Mouse (Mus musculus) cerebellum, postnatal 25 days (tissue): ENCODE measurements around the gene Tnfrsf8.

Experiments
- DNase-seq, 2 experiments: peaks; one replicate each; pipeline ENCODE4 v3.0.0; 2021; ENCODE audit warnings: mixed read lengths in 2 of 2

The Tnfrsf8 gene

DNA sequence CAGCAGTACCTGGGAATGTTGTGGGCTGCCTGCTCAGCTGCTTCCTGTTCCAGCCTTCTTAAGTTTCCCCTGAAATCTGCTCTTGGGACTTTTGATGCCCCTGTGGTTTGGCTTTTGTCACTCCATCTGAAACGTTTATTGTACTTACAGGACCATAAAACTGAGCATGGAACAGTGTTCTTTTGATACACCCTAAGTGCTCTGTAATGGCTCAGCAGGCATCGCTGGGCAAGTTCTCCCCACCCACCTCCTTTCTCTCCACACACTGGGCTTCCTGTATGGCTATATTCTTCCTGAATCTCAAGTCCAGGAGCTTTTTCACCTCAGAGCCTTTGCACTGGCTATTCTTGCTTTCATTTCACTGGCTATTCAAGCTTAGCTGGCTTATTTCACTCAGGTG lies 50.2 kb downstream of the Tnfrsf8 start:
- no peak for DNase-seq

DNA sequence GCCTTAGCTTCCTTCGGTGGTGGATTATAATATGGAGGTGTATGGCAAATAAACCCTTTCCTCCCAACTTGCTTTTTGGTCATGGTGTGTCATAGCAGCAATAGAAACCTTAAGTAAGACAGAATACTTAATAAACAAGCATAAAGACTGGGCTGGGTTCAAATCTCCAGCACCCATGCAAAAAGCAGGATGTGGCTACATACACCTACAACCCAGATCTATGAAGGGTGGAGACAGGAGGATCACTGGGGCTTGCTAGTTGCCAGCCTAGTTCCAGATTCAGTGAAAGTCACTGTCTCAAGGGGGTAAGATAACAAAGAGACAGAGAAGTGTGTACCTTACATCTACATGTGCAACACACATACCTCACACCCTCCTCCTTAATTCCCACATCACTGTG lies 51.4 kb downstream of the Tnfrsf8 start:
- DNase-seq = no peak

DNA sequence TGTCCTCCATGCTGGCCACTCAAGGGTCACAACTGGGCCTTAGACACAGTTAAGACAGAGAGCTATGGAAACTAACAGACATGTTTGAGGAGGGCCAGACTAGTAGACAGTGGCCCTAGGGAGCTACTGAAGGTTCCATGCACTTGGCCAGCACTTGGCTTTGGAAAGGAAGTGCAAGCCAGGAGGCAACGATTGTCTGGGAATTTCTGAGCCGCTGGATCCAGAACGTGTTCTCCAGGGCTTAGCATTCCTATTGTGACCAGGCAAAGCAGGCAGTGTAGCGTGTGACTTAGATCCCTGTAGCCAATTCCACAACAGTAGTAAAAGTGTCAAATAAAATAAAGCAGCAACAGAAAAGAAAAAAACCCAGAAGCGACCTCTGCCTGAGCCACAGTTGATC lies 54.2 kb downstream of the Tnfrsf8 start:
- no peak for DNase-seq

DNA sequence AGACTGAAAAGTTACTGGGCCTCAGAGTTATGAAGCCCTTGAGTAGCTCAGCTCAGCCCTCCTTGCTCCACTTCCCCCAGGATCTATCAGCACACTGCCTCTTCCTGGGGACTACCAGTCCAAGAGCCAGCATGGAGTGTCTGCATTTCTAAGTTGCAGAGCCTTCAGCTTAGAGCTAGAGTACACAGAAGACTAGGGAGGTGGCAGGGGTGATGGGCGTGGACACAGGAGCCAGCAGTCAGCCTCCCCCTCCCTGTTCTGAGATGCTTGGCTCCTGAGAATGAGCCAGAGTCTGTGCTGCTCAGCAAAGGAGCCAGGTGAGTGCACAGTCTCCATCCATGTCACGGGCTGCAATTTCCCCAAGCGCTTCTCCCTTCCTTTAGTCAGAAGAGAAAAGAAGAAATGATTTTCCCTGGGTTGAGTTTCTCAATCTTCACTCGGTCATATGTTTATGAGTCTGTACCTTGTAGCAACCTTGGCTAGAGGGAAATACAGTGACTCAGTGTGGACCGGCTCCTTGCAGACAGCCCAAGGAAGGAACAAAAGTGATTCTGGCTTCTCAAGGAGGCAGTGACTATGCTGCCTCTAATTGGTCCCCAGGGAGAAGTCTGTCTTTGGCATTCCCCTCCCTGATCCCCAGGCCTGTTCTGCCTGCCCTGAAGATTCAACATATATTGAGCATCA lies 57.1 kb downstream of the Tnfrsf8 start:
- DNase-seq = no peak

DNA sequence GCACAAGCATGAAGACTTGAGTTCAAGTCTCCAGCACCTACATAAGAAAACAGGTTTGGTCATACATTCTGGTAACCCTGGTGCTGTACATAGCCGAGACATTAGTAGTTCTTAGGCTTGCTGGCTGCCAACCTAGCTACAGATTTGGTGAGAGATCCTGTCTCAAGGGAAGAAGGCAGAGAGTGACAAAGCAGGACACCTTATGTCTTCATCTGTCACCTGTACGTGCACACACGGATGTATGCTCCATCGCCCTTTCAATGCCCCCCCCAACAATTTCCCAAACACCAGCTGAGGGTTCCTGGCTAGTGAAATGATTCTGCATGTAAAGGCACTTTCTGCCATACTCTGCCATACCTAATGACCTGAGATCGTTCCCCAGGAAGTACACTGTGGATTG lies 58.8 kb downstream of the Tnfrsf8 start:
- DNase-seq = no peak

DNA sequence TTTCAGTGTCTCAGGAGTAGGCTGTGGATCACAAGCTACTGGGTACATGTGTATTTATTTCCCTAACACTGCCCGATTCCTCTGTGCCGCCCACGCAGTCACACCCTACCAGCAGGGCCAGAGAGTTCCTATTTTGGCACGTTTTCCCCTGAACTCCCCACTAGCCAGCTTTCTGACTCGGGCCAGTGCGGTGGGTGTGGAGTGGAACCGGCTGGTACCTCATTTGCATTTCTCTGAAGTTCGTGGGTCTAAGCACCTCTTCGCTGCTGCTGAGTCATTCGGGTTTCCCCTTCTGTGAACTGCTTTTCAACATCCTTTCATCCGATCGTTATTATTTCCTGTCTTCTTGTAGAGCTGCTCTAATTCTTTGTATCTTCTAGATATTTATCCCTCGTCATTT lies 60.5 kb downstream of the Tnfrsf8 start:
- DNase-seq = no peak

DNA sequence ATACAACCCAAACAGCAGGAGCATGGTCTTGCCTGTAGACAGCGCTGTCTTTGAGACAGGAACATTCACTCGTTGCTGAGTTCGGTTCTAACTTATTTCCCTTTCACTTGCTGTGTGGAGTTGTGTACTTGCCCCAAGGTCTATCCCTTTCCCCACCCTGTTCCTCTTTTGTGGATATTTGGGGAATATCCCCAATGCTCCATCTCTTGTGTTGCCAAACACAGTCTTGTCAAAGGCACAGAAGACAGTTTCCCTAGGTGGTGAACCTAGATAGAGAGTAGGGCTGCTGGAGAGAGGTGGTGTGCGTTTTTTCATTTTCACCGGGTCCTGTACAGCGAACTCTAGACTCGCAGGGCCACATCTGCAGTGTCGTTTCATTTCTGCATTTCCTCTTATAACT lies 62.4 kb downstream of the Tnfrsf8 start:
- no peak for DNase-seq

DNA sequence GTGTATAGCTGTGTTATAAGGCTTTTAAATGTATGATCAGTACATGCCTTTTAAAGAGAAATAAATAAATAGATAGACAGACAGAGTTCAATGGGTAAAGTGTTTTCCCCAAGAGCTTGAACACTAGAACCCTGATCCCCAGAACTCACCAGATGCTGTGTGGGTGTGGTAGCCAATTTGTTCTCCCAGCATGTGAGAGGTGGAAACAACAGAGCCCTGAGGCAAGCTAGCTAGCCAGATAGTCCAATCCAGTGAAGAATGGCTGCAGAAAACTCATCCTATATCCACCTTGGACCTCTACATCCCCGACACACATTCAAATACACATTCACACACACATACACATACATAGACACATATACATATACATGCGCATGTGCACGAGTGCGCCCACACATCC lies 63.4 kb downstream of the Tnfrsf8 start:
- DNase-seq = no peak

DNA sequence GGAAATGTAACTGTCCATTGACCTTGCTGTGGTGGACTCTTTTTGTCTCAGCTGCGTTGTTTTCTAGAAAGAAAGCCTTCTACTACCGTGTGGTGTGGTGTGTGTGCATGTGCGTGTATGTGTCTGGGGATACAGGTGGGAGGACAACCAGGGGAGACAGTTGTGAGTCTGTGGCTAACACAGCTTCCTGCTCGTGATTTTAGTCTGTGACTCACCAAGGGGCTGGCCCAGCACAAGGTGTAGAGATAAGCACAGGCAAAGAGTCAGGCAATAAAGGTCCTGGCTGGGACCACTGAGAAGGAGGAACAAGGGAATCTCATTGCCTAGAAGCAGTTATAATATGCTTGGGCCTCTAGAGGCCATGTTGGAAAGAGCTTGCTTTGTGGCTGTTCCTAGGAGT lies 65.0 kb downstream of the Tnfrsf8 start:
- no peak for DNase-seq

DNA sequence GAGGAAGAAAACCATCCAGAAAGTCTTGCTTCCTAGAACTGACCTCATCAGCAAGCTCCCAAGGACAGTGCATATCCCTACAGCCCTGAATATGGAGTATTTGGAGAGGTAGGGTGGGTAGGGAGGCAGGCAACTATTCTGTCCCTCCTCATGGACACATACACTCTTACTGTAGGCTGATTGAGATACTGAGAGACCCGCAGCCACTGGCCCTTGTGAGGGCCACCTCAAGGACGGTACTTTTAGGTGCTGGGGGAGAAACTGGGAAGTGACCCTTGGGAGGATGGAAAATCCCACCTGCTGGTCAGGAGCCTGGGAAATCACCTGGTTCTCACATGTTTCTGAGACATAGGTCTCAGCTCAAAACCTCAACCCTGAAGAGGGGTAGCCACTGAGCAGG lies 67.4 kb downstream of the Tnfrsf8 start:
- no peak for DNase-seq

DNA sequence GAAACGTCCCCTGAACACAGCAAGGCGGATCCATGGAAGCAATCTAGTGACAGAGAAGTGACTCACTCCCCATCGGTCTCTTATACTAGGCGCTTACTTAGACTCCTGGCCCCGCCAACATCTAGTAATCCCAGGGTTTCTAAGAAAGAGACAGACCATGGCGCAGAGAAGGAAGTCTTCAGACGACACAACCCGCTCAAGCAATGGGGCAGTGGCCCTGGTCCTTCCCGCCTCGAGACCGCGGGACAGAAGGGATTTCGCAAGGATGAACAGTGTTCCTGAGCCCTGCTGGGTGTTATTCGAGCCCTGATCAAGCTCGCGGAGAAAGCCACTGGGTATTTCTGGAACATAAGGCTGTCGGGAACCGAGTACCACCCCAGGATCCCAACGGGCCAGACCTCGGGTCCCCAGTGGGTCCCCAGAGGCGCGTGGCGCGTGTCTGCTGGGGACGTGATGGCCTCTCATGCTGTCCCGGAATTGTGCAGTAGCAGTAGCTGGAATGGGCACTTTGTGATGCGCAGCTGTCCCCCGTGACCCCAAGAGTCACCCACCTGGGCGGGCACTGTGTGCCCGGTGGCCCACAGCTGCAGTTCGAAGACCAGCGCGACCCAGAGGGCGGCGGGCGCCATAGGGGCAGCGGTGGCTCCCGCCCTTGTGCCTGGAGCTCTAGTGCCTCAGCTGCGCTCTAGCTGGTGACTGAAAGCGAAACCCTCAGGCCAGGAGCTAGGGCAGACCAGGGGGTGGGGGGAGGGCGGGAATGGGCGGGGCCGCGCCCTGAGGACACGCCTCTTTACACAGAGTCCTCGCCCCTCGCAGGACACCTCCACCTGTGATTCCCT lies 68.6 kb downstream of the Tnfrsf8 start, which contains the start of gene Tnfrsf1b:
Gene Tnfrsf1b, minus strand, starts transcription at position 698 of the 839 bp plus-strand sequence.
- no peak for DNase-seq

DNA sequence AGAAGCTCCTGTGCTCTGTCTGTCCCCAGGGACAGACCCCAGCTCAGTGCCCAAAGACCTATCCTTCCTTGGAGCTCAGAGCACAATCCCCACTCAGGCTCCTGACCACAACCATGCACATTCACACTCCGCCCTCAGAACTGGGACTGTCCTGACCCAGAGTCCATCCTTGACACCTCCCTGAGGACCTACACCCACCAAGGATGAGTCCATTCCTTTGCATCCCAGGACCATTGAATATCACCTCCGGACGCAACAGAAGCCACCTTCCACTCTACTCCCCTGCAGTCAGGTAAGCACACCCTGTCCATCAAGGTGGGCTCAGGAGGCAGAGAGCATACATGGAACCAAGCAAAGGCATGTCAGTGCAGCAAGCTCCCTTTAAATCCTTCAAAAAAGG lies 69.4 kb downstream of the Tnfrsf8 start:
- DNase-seq = no peak

DNA sequence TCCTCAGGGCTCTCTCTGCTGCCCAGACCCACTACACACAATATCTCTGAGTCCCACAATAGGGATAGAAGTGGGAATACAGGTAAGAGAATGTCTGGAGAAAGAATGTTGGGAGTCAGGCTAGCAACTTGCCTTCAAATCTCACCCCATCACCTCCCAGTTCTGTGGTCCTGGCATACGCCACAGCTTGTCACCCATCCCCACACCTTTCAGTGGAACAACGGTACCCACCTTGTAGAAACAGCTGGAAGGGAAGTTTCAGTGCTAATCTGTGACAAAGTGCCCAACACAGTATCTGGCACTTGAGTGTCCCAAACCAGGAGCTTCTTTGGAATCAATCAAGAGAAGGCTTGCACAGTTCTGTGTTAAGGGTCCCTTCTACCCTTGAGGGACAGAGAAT lies 70.3 kb downstream of the Tnfrsf8 start:
- DNase-seq = no peak

DNA sequence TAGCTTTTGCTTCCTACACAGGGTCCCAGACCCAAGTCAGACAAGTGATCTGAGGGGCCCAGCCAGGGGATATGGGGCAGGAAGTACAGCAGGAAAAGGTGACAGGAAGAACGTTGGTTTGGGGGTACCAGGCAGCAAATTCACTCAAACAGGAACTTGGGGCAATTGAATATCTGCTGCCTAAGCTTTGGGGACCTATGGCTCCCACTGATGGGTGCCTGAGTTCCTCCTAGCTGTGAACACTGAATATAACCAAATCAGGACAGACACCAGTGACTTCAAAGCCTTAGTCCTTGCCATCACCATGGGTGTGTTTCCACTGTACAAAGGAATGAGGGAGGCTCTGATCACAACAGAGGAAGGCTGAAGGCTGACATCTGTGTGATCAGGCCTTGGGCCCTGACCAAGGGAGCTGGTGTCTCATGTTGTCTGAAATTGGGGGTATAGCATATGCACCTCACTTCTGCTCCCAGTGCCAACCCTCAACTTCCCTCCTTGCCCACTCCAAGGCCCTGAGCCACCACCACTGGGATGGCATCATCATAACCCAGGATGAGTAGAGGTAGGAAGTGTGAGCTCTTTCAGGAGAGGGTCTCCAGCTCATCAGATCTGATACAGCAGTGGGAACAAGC lies 72.1 kb downstream of the Tnfrsf8 start:
- no peak for DNase-seq

DNA sequence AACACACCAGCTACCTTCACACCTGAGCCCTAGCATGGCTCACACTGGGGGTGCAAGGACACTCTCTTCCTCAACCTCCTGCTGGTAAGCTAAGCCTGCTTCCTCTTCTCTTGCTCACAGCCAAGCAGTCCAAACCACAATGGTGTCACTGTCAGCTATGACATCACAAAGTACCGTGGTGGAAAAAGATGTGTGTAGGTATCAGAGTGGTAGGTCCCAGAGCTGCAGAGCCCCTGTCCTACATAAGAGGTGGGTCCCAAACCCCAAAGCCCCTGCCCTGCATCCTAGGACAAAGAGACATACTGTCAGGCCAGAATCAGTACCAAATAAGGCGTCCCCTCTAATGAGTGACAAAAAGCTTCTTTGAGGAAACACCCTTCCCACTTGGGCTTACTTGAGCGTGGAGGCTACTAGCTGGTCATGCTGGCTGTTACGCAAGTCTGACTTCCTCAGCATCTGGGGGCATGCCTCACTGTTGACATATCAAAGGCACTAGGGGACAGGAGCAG lies 74.2 kb downstream of the Tnfrsf8 start:
- DNase-seq = no peak

DNA sequence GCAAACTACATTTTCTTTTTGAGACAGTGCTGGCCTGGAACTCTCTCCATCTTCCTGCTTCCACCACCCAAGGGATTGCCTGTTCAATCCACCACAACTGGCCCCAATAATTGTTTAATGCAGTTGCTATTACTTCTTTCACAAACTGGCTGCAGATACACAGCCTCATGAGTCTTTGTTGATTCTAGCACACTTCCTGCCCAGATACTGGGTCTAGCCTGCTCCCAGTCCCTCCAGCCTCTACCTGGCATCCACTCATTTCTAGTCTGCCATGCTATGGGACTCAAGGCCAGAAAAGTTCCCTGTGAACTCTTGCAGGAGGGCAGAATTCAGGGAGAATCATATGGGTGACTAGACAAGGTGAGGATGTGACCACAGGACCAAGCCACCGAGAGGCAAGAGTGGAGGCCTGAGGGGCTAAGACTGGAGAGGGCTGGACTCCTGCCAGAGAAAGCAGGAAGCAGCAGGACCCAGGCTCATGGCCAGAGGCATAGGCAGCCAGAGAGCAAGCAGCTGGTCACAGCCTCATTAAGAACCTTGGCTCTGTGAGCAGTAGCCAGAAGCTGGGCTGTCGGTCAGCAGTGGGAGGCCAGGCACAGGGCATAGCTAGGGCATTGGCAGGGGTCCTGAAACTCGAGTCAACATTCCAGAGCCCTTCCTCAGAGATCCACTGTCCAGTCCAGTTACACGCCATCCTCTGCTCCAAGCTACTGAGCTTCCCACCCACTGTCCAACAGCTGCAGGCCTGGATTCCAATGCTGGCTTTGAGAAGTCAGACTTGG lies 75.7 kb downstream of the Tnfrsf8 start:
- peak in 1 of 2 experiments; percentile 20 for DNase-seq

DNA sequence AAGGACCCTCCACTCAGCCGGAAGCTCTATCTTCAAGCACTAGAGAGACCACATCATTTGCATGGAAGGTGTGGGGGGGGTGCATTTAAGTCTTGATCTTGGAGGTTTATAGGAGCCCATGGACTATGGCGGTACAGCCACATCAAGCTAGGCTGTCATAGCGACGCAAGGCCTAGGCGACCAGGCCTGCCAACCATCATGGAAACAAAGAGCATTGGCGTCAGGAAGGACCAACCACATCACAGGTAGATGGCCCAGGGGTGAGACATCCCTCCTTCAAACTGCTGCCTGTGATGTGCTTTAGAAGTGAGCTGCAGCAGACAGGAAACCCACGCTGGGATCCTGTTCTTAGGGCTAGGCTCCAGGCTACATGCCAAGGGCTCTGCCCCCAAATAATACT lies 78.9 kb downstream of the Tnfrsf8 start:
- DNase-seq = no peak

DNA sequence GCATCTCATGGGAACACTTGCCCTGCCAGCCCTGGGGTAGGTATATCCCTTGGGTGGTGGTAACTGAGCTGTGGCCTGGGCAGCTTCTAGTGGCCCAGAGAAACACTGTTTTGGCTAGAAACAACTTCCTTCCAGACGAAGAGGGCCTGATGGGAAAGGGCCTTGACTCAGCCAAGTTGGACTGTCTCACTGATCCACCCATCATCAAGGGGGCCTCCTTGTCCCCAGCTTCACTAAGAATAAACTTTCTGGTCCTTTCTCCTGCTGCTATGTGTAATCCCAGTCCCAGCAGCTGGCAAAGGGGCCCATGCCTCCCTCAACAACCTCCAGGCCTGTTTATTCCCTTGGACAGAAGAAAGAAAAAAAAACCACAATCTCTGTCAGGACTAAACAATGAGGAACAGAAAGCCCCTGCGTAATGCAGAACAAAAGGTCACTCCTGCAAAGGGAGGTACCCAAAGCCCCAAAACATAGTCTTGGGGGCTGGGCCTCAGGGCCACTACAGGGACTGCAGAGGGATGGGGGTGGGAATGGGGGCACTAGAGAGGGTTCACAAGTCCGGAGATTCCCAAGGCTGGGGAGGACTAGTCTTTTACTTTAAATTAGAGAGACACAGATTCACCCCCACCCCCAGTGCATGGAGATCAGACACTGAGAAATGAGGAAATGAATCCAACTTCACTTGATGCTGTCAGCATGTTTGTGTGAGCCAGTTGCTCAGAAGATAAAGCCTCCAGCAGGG lies 81.3 kb downstream of the Tnfrsf8 start:
- DNase-seq = no peak

DNA sequence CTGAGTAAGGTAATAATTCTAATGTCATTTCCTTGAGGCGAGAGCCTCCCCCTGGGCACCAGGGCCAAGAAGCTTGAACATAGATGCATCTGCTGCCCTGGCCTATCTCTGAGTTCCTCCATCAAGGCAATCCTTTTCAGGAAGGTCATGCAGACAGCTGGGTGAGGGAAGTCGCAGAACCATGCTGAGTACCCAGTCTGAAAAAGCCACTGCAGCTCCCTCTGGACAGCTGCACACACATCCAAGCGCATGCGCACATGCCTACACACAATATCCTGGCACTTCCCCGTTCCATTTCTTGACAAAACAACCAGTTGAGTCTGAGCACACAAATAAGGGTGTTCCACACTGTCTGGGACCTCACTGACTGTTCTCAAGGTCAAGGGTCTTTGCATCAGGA lies 83.2 kb downstream of the Tnfrsf8 start:
- DNase-seq = no peak

DNA sequence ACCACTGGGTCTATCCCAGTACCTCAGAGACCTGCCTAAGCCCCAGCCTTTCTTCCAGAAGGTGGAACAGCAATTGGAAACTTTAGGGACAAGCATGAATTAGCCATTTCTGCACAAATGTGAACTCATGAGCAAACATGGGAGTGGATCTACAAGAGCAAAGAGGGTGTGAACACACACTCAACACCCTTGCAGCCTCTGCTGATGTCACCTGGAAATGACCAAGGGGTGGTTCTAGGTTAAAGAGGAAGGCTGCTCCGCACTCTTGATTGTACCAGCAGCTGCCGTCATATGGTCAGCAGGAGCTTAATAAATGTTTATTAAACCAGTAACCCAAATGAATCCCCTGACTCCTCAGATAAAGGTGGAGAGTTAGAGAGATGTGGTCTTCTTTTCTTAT lies 84.3 kb downstream of the Tnfrsf8 start:
- no peak for DNase-seq

DNA sequence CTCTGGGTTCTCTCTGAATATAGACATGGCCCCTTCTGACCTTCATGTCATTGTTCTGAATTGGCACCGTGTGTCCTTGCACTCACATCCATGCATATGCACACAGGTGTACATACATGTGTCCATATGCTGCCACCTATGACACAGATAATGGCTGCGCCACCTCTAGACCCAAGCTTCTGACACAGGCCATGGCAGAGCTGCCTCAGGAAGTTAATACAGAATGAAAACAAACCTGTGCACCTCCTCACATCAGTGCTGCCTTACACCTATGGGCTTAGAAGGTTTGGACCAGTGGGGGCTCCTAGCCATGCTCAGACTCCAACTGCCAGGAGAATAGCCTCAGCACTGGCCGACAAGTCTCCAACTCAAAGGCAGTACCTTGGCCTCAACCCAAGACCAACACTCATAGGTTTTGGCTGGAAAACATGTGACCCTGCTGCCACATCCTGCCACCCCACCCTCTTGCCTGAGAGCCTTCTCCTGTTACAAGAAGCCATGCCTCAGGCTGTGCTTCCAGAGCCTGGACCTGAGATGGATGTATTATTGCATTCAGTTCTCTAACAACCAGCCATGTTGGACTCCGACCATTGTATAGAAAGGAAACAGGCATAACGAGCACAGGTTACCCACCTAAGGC lies 85.3 kb downstream of the Tnfrsf8 start:
- DNase-seq = no peak

DNA sequence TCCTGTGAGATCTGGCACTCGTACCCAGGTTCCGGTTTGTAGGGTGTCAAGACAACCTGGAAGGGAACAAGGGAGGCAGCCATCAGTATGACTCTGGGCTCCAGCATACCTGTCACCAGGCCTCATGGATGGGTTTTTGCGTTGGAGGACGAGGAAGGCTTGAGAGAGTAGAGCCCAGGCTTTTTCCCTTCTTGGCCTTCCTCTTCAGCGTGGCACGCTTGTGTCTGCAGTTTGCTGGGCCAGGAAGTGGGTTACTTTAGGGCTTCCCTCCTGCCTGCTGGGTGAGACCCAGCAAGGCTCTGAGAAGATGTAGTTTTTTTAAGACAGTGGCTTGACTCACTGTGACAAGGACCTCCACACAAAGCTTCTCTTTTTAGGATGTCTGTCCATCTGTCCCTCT lies 85.9 kb downstream of the Tnfrsf8 start:
- DNase-seq = no peak
